Mouse (Mus musculus) kidney, embryonic 15.5 days (tissue): ENCODE measurements around the gene Nhlh1. TPM values are rescaled to one million over a fixed set of nuclear protein-coding genes. Genes with fewer than 3 reads are reported as not detected.

Experiments
- ATAC-seq: fragments of 200-750 bp; cut with Nextera tagmentation; replicated peaks from 2 replicates; pipeline ENCODE4 v1.8.0; 2017; ENCODE audit warnings: moderate TSS enrichment; ENCODE audit not compliant: low FRiP score
- H3K27ac ChIP-seq: fragments of 300-500 bp; sonication (generic); 2 replicates; pipeline ENCODE4 v1.5.1; 2015; ENCODE audit warnings: mild to moderate bottlenecking, inconsistent platforms
- H3K27me3 ChIP-seq: fragments of 300-500 bp; sonication (generic); 2 replicates; pipeline ENCODE4 v1.6.1; 2015; ENCODE audit warnings: inconsistent platforms
- H3K36me3 ChIP-seq: fragments of 300-500 bp; sonication (generic); 2 replicates; pipeline ENCODE4 v1.6.1; 2015; ENCODE audit warnings: inconsistent platforms
- H3K4me1 ChIP-seq: fragments of 300-500 bp; sonication (generic); 2 replicates; pipeline ENCODE4 v1.6.1; 2015; ENCODE audit warnings: inconsistent platforms
- H3K4me2 ChIP-seq: fragments of 300-500 bp; sonication (generic); 2 replicates; pipeline ENCODE4 v1.6.1; 2015; ENCODE audit warnings: moderate library complexity, mild to moderate bottlenecking, inconsistent platforms
- H3K4me3 ChIP-seq: fragments of 300-500 bp; sonication (generic); replicated peaks from 2 replicates; pipeline ENCODE4 v1.5.1; 2015; ENCODE audit warnings: mild to moderate bottlenecking, inconsistent platforms
- H3K9ac ChIP-seq: fragments of 300-500 bp; sonication (generic); 2 replicates; pipeline ENCODE4 v1.6.1; 2015; ENCODE audit warnings: mild to moderate bottlenecking, inconsistent platforms
- H3K9me3 ChIP-seq: fragments of 300-500 bp; sonication (generic); replicated peaks from 2 replicates; pipeline ENCODE4 v1.6.1; 2016; ENCODE audit warnings: inconsistent platforms
- WGBS: fragments of 180-500 bp; shearing (Covaris S2); methylation state at CpG from one replicate; pipeline ENCODE4 v1.1.7; 2015; ENCODE audit warnings: mixed read lengths; 5-methylcytosine and 5-hydroxymethylcytosine counted together
- polyA plus RNA-seq: library from polyadenylated mRNA; unstranded; fragments of >200 nt; fragmentation: Nextera tagmentation; extraction: Ambion mirVana; gene quantifications from 2 replicates; pipeline ENCODE4 v1.2.1, GENCODE M21; 2015

The Nhlh1 gene
- polyA plus RNA-seq, 1 experiment from 2014 or later = not detected

GRCm38 (mm10) chr1:172024140-172024895, 33.1 kb downstream of the Nhlh1 start:
- peak overlapping the region; percentile 98; the same call in 1 of the 2 replicates for H3K4me3 ChIP-seq
- H3K27me3 ChIP-seq = no peaks in the 10 kb centered on the region
- H3K36me3 ChIP-seq = peaks cover 3% of the 10 kb centered on the region; the same call in 1 of the 2 replicates
- no peak overlapping the region for H3K27ac ChIP-seq
- 55% methylated on average over 9 of the region's 9 CpGs for WGBS
- H3K4me1 ChIP-seq = peaks cover 66% of the 10 kb centered on the region
- no peaks in the 10 kb centered on the region for H3K9me3 ChIP-seq
- no peak for ATAC-seq
- H3K9ac ChIP-seq = no peak overlapping the region
- peak overlapping the region; percentile 73 for H3K4me2 ChIP-seq

- H3K9me3 ChIP-seq = no peaks in the 10 kb centered on the region
- 0 out of 2 replicates have a peak, but pooled peaks have one; percentile 21 for ATAC-seq
- H3K4me2 ChIP-seq = no peak overlapping the region
- H3K9ac ChIP-seq = no peak overlapping the region
- peaks cover 85% of the 10 kb centered on the region for H3K4me1 ChIP-seq
- peak overlapping the region; percentile 48; the same call in 1 of the 2 replicates for H3K27ac ChIP-seq
- no peak overlapping the region for H3K4me3 ChIP-seq
- no peaks in the 10 kb centered on the region for H3K27me3 ChIP-seq
- 44% methylated on average over 10 of the region's 10 CpGs for WGBS
- peaks cover 3% of the 10 kb centered on the region; the same call in 1 of the 2 replicates for H3K36me3 ChIP-seq
Observed at GRCm38 (mm10) chr1:172019863-172020521, 37.4 kb downstream of the Nhlh1 start.

DNA sequence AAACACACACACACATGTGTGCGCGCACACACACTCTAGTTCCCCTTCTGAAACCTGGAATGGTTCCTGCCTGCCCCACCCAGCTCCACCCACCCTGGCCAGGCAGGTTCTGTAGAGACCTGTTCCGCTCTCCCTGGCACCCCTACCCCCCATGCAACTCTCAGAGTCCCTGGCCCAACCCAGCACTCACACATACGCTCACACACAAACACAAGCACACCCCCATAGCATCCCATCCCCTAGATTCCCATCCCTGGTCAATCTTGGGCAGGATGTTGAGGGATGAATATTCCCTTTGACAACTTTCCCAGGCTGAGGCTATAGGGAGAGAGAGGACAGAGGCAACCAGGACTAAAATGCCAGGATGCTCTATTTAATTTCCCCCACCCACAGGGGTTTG, 38.0 kb downstream of the Nhlh1 start:
- peaks cover 3% of the 10 kb centered on the region; the same call in 1 of the 2 replicates for H3K36me3 ChIP-seq
- H3K9me3 ChIP-seq = no peaks in the 10 kb centered on the region
- WGBS = 81% methylated on average over 4 of the region's 4 CpGs
- H3K4me3 ChIP-seq = no peak overlapping the region
- H3K9ac ChIP-seq = no peak overlapping the region
- H3K27ac ChIP-seq = 0 out of 2 replicates have a peak overlapping the region, but pooled peaks have one; percentile 29
- H3K27me3 ChIP-seq = no peaks in the 10 kb centered on the region
- H3K4me2 ChIP-seq = no peak overlapping the region
- ATAC-seq = no peak
- H3K4me1 ChIP-seq = peaks cover 85% of the 10 kb centered on the region

- Histone ChIP-seq H3K27ac (no peak overlapping the region), H3K9ac (no peak overlapping the region), H3K4me3 (no peak overlapping the region), H3K4me2 (no peak overlapping the region), H3K36me3 (peaks cover under 1% of the 10 kb centered on the region; the same call in 1 of the 2 replicates), H3K27me3 (no peaks in the 10 kb centered on the region), H3K9me3 (no peaks in the 10 kb centered on the region), H3K4me1 (peaks cover 77% of the 10 kb centered on the region)
- WGBS = 82% methylated on average over 9 of the region's 9 CpGs
- no peak for ATAC-seq
Observed at GRCm38 (mm10) chr1:172018336-172019311, 38.7 kb downstream of the Nhlh1 start.

DNA sequence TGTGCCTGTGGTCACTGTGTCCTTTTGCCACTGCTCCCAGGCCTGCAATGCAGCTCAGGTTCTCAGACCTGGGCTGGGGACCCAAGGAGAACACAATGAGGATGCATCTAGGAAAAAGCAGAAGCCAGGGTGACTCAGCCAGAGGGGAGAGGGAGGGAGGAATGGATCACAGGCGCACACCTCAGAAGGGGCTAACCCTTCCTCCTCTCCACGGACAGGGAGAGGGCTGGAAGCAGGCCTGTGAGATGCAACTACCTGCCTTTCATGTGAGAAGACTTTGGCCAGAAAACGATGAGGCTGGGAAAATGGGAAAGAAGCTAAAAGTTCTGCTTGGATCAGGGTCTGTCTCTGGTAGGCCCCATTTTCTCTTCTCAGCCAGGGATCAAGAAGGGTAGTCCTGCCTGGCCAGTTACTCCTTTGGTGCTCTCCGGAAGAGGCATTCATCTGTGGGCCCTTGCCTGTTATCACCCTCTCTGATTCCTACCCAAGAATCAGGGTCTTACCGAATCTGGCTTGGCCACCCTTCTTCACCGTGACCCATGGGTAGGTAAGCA, 39.8 kb downstream of the Nhlh1 start:
- Histone ChIP-seq H3K27ac (peak overlapping the region; percentile 75), H3K4me3 (no peak overlapping the region), H3K4me1 (peaks cover 78% of the 10 kb centered on the region), H3K9ac (no peak overlapping the region), H3K9me3 (no peaks in the 10 kb centered on the region), H3K36me3 (peaks cover 9% of the 10 kb centered on the region), H3K27me3 (no peaks in the 10 kb centered on the region), H3K4me2 (no peak overlapping the region)
- ATAC-seq = no peak
- 71% methylated on average over 6 of the region's 6 CpGs for WGBS

DNA sequence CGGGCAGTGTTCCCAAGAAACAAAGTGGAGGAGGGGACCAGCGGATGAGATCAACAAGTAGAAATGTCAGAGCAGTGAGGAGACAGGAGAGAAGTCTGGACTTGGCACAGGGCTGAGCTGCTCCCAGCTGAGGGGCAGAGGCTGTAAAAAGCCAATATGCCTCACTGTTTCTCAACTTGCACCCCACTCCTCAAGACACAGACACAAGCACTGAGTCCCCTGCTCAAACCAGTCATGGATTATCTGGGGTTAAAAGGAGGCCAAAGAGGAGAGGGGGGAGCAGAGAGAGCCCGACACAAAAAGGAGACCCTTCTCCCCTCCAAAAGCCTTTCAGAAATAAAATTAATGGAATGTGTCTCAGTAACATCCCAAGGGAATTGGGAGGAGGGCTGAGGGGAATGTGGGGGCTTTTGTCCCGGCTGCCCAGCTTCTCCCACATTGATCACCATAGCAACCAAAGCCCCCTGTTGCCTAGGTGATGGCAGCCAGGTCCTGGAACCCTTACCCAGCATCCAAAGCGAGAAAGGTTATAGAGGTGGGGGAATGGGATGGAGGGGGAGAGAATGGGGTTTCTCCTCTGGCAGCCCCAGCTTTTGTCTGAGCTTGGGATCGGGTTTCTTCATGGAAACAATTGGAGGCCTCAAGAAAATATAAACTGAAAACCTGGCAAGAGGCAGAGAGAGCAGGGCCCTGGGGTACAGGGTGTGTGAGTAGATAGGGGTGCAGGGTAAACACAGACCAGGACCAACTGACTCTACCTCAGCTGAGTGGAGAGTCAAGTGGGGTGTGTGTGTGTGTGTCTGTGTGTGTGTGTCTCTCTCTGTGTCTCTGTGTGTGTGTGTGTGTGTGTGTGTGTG, 40.5 kb downstream of the Nhlh1 start:
- ATAC-seq = 0 out of 2 replicates have a peak, but pooled peaks have one; percentile 10
- Histone ChIP-seq H3K9me3 (no peaks in the 10 kb centered on the region), H3K27me3 (no peaks in the 10 kb centered on the region), H3K27ac (peak overlapping the region; percentile 75), H3K4me2 (peak overlapping the region; percentile 39; the same call in 1 of the 2 replicates), H3K9ac (0 out of 2 replicates have a peak overlapping the region, but pooled peaks have one; percentile 21), H3K4me1 (peaks cover 71% of the 10 kb centered on the region), H3K4me3 (no peak overlapping the region), H3K36me3 (peaks cover 16% of the 10 kb centered on the region)
- 16% methylated on average over 6 of the region's 6 CpGs for WGBS

DNA sequence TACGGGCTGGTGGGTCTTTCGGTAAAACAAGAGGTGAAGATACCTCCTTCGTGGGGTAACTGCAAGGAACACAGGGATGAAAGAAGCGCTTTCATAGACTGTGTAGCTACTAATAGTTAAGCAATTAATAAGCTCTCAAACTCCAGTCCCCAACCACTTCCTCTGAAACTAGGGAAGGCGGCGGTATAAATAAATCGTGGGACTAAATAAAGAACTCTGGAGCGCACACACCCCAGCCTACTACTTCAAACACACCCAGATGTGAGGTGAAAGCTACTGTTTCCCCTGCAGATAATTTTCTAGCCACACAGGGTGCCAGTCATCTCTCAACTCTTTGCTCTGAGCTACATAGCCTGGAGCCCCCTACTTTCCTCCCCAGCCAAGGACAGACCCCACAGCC, 41.3 kb downstream of the Nhlh1 start:
- Histone ChIP-seq H3K4me3 (no peak overlapping the region), H3K36me3 (peaks cover 24% of the 10 kb centered on the region), H3K27me3 (no peaks in the 10 kb centered on the region), H3K9ac (no peak overlapping the region), H3K9me3 (no peaks in the 10 kb centered on the region), H3K27ac (peak overlapping the region; percentile 75), H3K4me2 (peak overlapping the region; percentile 39), H3K4me1 (peaks cover 69% of the 10 kb centered on the region)
- ATAC-seq = no peak
- 56% methylated on average over 8 of the region's 8 CpGs for WGBS

- Histone ChIP-seq H3K9me3 (no peaks in the 10 kb centered on the region), H3K4me3 (no peak overlapping the region), H3K4me2 (0 out of 2 replicates have a peak overlapping the region, but pooled peaks have one; percentile 39), H3K36me3 (peaks cover 30% of the 10 kb centered on the region), H3K4me1 (peaks cover 65% of the 10 kb centered on the region), H3K27me3 (no peaks in the 10 kb centered on the region), H3K9ac (no peak overlapping the region), H3K27ac (no peak overlapping the region)
- no peak for ATAC-seq
- 49% methylated on average over 9 of the region's 9 CpGs for WGBS
Observed at GRCm38 (mm10) chr1:172015312-172015939, 41.9 kb downstream of the Nhlh1 start.

DNA sequence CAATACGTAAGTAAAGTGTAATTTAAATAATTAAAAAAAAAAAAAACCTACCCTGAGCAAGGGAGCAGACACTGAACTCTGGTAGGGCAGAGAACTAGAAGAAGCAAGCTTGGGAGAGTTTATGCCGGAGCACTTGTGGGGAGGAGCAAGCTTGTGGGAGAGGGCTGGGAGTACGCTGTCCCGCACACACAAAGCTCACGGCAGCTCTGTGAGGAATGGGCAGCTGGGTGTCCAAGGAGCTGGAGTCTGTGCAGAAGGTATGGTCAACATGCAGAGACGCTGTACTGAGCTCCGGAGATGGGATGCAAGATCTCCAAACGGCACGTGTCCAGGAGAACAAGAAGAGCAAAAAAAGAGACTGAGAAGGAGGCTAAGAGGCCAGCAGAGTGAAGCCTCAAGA, 42.6 kb downstream of the Nhlh1 start:
- H3K9me3 ChIP-seq = no peaks in the 10 kb centered on the region
- H3K4me1 ChIP-seq = peaks cover 58% of the 10 kb centered on the region
- ATAC-seq = no peak
- no peak overlapping the region for H3K9ac ChIP-seq
- H3K27me3 ChIP-seq = no peaks in the 10 kb centered on the region
- no peak overlapping the region for H3K4me3 ChIP-seq
- no peak overlapping the region for H3K27ac ChIP-seq
- H3K4me2 ChIP-seq = no peak overlapping the region
- WGBS = 80% methylated on average over 9 of the region's 9 CpGs
- peaks cover 37% of the 10 kb centered on the region for H3K36me3 ChIP-seq

- Histone ChIP-seq H3K9ac (no peak overlapping the region), H3K4me3 (no peak overlapping the region), H3K27me3 (no peaks in the 10 kb centered on the region), H3K9me3 (no peaks in the 10 kb centered on the region), H3K27ac (no peak overlapping the region), H3K36me3 (peaks cover 63% of the 10 kb centered on the region), H3K4me2 (no peak overlapping the region), H3K4me1 (peaks cover 31% of the 10 kb centered on the region)
- peak; percentile 33; the same call in 1 of the 2 replicates for ATAC-seq
- WGBS = 21% methylated on average over 5 of the region's 5 CpGs
Observed at GRCm38 (mm10) chr1:172012030-172012429, 45.3 kb downstream of the Nhlh1 start.
